Mouse (Mus musculus) lung, embryonic 14.5 days (tissue): Measurements from ENCODE around the gene Hdac7. TPM values are rescaled to one million over a fixed set of nuclear protein-coding genes. Genes with fewer than 3 reads are reported as not detected.
A peak's percentile ranks its signal among the peaks of the same experiment; 100 is the strongest.

Experiments
- ATAC-seq: fragments of 200-750 bp; cut with Nextera tagmentation; 2 replicates; pipeline ENCODE4 v1.8.0; 2017; ENCODE audit warnings: mild to moderate bottlenecking, moderate TSS enrichment, moderate library complexity; ENCODE audit not compliant: insufficient read depth
- DNase-seq: peaks from one replicate; pipeline ENCODE4 v3.0.0-alpha.2; 2015
- H3K27ac ChIP-seq: fragments of 300-500 bp; sonication (generic); 2 replicates; pipeline ENCODE4 v1.5.1; 2014; ENCODE audit warnings: low read depth, mild to moderate bottlenecking, moderate library complexity
- H3K27me3 ChIP-seq: fragments of 300-500 bp; sonication (generic); 2 replicates; pipeline ENCODE4 v1.6.1; 2014; ENCODE audit warnings: low read length, control low read depth; ENCODE audit not compliant: insufficient read depth
- H3K36me3 ChIP-seq: fragments of 300-500 bp; sonication (generic); 2 replicates; pipeline ENCODE4 v1.6.1; 2014; ENCODE audit warnings: control low read depth; ENCODE audit not compliant: insufficient read depth
- H3K4me1 ChIP-seq: fragments of 300-500 bp; sonication (generic); 2 replicates; pipeline ENCODE4 v1.6.1; 2014; ENCODE audit warnings: antibody characterized with exemption, control low read depth; ENCODE audit not compliant: insufficient read depth
- H3K4me2 ChIP-seq: fragments of 300-500 bp; sonication (generic); 2 replicates; pipeline ENCODE4 v1.6.1; 2014; ENCODE audit warnings: mild to moderate bottlenecking
- H3K4me3 ChIP-seq: fragments of 300-500 bp; sonication (generic); 2 replicates; pipeline ENCODE4 v1.5.1; 2014; ENCODE audit warnings: low read depth, low read length
- H3K9ac ChIP-seq: fragments of 300-500 bp; sonication (generic); 2 replicates; pipeline ENCODE4 v1.6.1; 2014
- H3K9me3 ChIP-seq: fragments of 300-500 bp; sonication (generic); 2 replicates; pipeline ENCODE4 v1.6.1; 2016; ENCODE audit warnings: low read depth, low read length, control low read depth
- CTCF ChIP-seq: IDR thresholded peaks from 2 replicates; pipeline ENCODE4 v1.5.1; 2016; ENCODE audit warnings: antibody characterized with exemption, low read depth
- WGBS: fragments of 180-500 bp; shearing (Covaris S2); extraction: QIAGEN DNeasy Blood & Tissue Kit; methylation state at CpG from one replicate; pipeline ENCODE4 v1.1.7; 2014; 5-methylcytosine and 5-hydroxymethylcytosine counted together
- polyA plus RNA-seq: library from polyadenylated mRNA; unstranded; fragments of >200 nt; fragmentation: Nextera tagmentation; extraction: Ambion mirVana; gene quantifications from 2 replicates; pipeline ENCODE4 v1.2.1, GENCODE M21; 2014

Gene Hdac7
- polyA plus RNA-seq, 1 experiment from 2014 or later: 51.2 TPM

GRCm38 (mm10) chr15:97798134-97798533, 46.2 kb downstream of the Hdac7 start:
- H3K4me3 ChIP-seq: no peak overlapping the region
- no peaks in the 10 kb centered on the region for H3K4me1 ChIP-seq
- no peak for TF ChIP-seq CTCF
- no peaks in the 10 kb centered on the region for H3K9me3 ChIP-seq
- no peak overlapping the region for H3K27ac ChIP-seq
- H3K4me2 ChIP-seq: no peak overlapping the region
- no peaks in the 10 kb centered on the region for H3K27me3 ChIP-seq
- H3K9ac ChIP-seq: no peak overlapping the region
- ATAC-seq (no peak), DNase-seq (no peak)
- WGBS: 49% methylated on average over 17 of the region's 17 CpGs
- peaks cover 97% of the 10 kb centered on the region for H3K36me3 ChIP-seq

- H3K4me2 ChIP-seq: no peak overlapping the region
- 93% methylated on average over 17 of the region's 17 CpGs for WGBS
Measured at GRCm38 (mm10) chr15:97796674-97797310, 47.5 kb downstream of the Hdac7 start.

GRCm38 (mm10) chr15:97795559-97796235, 48.6 kb downstream of the Hdac7 start:
- no peak for DNase-seq
- WGBS: 90% methylated on average over 10 of the region's 10 CpGs
- ATAC-seq: no peak
- H3K9me3 ChIP-seq: no peaks in the 10 kb centered on the region
- H3K4me3 ChIP-seq: no peak overlapping the region
- no peaks in the 10 kb centered on the region for H3K27me3 ChIP-seq
- TF ChIP-seq CTCF: no peak
- H3K4me1 ChIP-seq: no peaks in the 10 kb centered on the region
- H3K9ac ChIP-seq: no peak overlapping the region
- H3K27ac ChIP-seq: no peak overlapping the region
- no peak overlapping the region for H3K4me2 ChIP-seq
- peaks cover 100% of the 10 kb centered on the region for H3K36me3 ChIP-seq

More at GRCm38 (mm10) chr15:97796674-97797310, 47.5 kb downstream of the Hdac7 start:
- Histone ChIP-seq H3K4me3 (no peak overlapping the region), H3K4me1 (no peaks in the 10 kb centered on the region), H3K27ac (no peak overlapping the region), H3K27me3 (no peaks in the 10 kb centered on the region), H3K36me3 (peaks cover 100% of the 10 kb centered on the region), H3K9ac (no peak overlapping the region), H3K9me3 (no peaks in the 10 kb centered on the region)
- no peak for TF ChIP-seq CTCF
- ATAC-seq (no peak), DNase-seq (no peak)

- no peaks in the 10 kb centered on the region for H3K27me3 ChIP-seq
- peaks cover 88% of the 10 kb centered on the region for H3K36me3 ChIP-seq
- no peak overlapping the region for H3K27ac ChIP-seq
- no peak overlapping the region for H3K9ac ChIP-seq
- WGBS: 70% methylated on average over 5 of the region's 5 CpGs
- no peaks in the 10 kb centered on the region for H3K4me1 ChIP-seq
- H3K9me3 ChIP-seq: no peaks in the 10 kb centered on the region
- H3K4me3 ChIP-seq: no peak overlapping the region
- H3K4me2 ChIP-seq: no peak overlapping the region
- ATAC-seq (no peak), DNase-seq (no peak)
- TF ChIP-seq CTCF: peak; percentile 61
Measured at GRCm38 (mm10) chr15:97794268-97794667, 50.0 kb downstream of the Hdac7 start.

GRCm38 (mm10) chr15:97793386-97794153, 50.7 kb downstream of the Hdac7 start:
- no peak for TF ChIP-seq CTCF
- Histone ChIP-seq H3K27me3 (no peaks in the 10 kb centered on the region), H3K4me1 (no peaks in the 10 kb centered on the region), H3K4me3 (no peak overlapping the region), H3K9ac (no peak overlapping the region), H3K27ac (no peak overlapping the region), H3K9me3 (no peaks in the 10 kb centered on the region), H3K4me2 (no peak overlapping the region), H3K36me3 (peaks cover 81% of the 10 kb centered on the region)
- no peak for ATAC-seq
- 86% methylated on average over 18 of the region's 18 CpGs for WGBS
- no peak for DNase-seq

- H3K27me3 ChIP-seq: no peaks in the 10 kb centered on the region
- H3K9me3 ChIP-seq: no peaks in the 10 kb centered on the region
- DNase-seq (no peak), ATAC-seq (no peak)
- peaks cover 57% of the 10 kb centered on the region for H3K36me3 ChIP-seq
- TF ChIP-seq CTCF: no peak
- H3K4me3 ChIP-seq: no peak overlapping the region
- H3K27ac ChIP-seq: no peak overlapping the region
- peaks cover 4% of the 10 kb centered on the region; the same call in 1 of the 2 replicates for H3K4me1 ChIP-seq
- no peak overlapping the region for H3K4me2 ChIP-seq
- no peak overlapping the region for H3K9ac ChIP-seq
- 81% methylated on average over 11 of the region's 11 CpGs for WGBS
Measured at GRCm38 (mm10) chr15:97791126-97791700, 53.1 kb downstream of the Hdac7 start.
